Mouse (Mus musculus): ENCODE results near the gene St8sia1.

Gene St8sia1

GRCm38 (mm10) chr6:142825449-142825848, 138.8 kb downstream of the St8sia1 start:
- DNase-seq (ENCODE audit: low read depth, low spot score) = no peak

GRCm38 (mm10) chr6:142823008-142823787, 141.1 kb downstream of the St8sia1 start:
- no peak for DNase-seq (ENCODE audit: low read depth, low spot score)

GRCm38 (mm10) chr6:142818306-142818705, 145.9 kb downstream of the St8sia1 start:
- no peak for DNase-seq (ENCODE audit: low read depth, low spot score)

- DNase-seq (ENCODE audit: low read depth, low spot score) = no peak
Measured at GRCm38 (mm10) chr6:142815513-142815912, 148.7 kb downstream of the St8sia1 start.

GRCm38 (mm10) chr6:142814495-142814921, 149.7 kb downstream of the St8sia1 start:
- peak; percentile 88 for DNase-seq (ENCODE audit: low read depth, low spot score)

- no peak for DNase-seq (ENCODE audit: low read depth, low spot score)
Measured at GRCm38 (mm10) chr6:142814011-142814410, 150.2 kb downstream of the St8sia1 start.

- DNase-seq (ENCODE audit: low read depth, low spot score) = no peak
Measured at GRCm38 (mm10) chr6:142812969-142813368, 151.3 kb downstream of the St8sia1 start.

GRCm38 (mm10) chr6:142810239-142810638, 154.0 kb downstream of the St8sia1 start:
- DNase-seq (ENCODE audit: low read depth, low spot score) = no peak

GRCm38 (mm10) chr6:142809373-142810098, 154.7 kb downstream of the St8sia1 start:
- DNase-seq (ENCODE audit: low read depth, low spot score) = peak; percentile 9

- DNase-seq (ENCODE audit: low read depth, low spot score) = peak; percentile 34
Measured at GRCm38 (mm10) chr6:142806326-142806725, 157.9 kb downstream of the St8sia1 start.

- DNase-seq (ENCODE audit: low read depth, low spot score) = no peak
Measured at GRCm38 (mm10) chr6:142804402-142804801, 159.8 kb downstream of the St8sia1 start, which contains the start of gene Sult6b2. Gene Sult6b2 (minus strand): TSS chr6:142804502.

- DNase-seq (ENCODE audit: low read depth, low spot score) = no peak
Measured at GRCm38 (mm10) chr6:142802617-142803525, 161.4 kb downstream of the St8sia1 start.

GRCm38 (mm10) chr6:142801687-142802086, 162.6 kb downstream of the St8sia1 start:
- DNase-seq (ENCODE audit: low read depth, low spot score) = no peak

GRCm38 (mm10) chr6:142799704-142800374, 164.4 kb downstream of the St8sia1 start:
- no peak for DNase-seq (ENCODE audit: low read depth, low spot score)

GRCm38 (mm10) chr6:142798837-142799236, 165.4 kb downstream of the St8sia1 start:
- no peak for DNase-seq (ENCODE audit: low read depth, low spot score)

GRCm38 (mm10) chr6:142797996-142798395, 166.3 kb downstream of the St8sia1 start:
- DNase-seq (ENCODE audit: low read depth, low spot score) = no peak

GRCm38 (mm10) chr6:142795655-142796441, 168.4 kb downstream of the St8sia1 start:
- no peak for DNase-seq (ENCODE audit: low read depth, low spot score)

- no peak for DNase-seq (ENCODE audit: low read depth, low spot score)
Measured at GRCm38 (mm10) chr6:142795087-142795486, 169.2 kb downstream of the St8sia1 start.

- DNase-seq (ENCODE audit: low read depth, low spot score) = no peak
Measured at GRCm38 (mm10) chr6:142793468-142793867, 170.8 kb downstream of the St8sia1 start.

- DNase-seq (ENCODE audit: low read depth, low spot score) = no peak
Measured at GRCm38 (mm10) chr6:142792241-142792968, 171.8 kb downstream of the St8sia1 start.
